Comparison of ENCODE assay signal across 8 mouse cellular contexts in the genomic region with DNA sequence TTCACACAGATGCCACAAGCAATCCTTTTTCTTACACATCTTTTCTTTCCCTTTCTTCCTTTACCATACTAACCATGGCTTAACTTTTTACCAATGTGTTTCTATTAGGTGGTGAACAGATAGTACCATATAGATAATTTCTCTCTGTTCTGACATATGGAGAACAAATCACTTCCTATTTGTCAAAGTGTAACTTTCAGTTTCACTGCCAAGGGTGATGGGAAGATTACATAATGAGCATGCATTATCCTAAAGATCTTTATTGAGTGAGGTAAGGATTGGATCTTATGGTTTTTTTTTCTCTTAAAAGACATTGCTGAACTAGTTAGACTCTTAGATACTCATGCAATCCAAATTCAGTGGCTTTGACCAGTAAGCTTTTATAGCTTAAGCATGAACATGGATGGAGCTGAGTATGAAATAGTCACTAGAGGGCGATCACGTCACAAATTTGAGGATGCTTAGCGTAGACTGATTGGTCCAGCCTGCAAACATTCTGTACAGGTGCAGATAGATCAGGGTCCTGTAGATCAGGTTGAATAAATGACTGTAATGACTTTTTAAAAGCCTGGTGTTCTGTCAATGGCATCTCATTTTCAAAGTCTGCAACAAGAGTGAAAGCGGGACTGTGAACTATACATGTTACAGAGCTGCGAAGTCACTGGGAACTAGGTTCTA.
DNase-seq lines count a peak whose midpoint lies in the region; ATAC-seq lines count a peak whose summit lies in the region.

No protein-coding gene starts in this region.

- no peaks in the 10 kb centered on the region for H3K9me3 ChIP-seq in kidney, embryonic 15.5 days (replicated peaks)
- no peaks in the 10 kb centered on the region for H3K9me3 ChIP-seq in lung, embryonic 16.5 days (ENCODE audit: control insufficient read depth, low read length)

- ATAC-seq in kidney, embryonic 15.5 days (replicated peaks; ENCODE audit: low FRiP score) = peak; percentile 83
- peak; percentile 76 for ATAC-seq in lung, embryonic 16.5 days (ENCODE audit: low read depth)
- ATAC-seq in erythroid progenitor cell, adult 5-6 weeks (replicated peaks; ENCODE audit: low FRiP score, poor library complexity, severe bottlenecking) = no peak

- H3K9ac ChIP-seq in kidney, embryonic 15.5 days = no peak overlapping the region
- no peak overlapping the region for H3K9ac ChIP-seq in lung, embryonic 16.5 days (ENCODE audit: low read length)

- no peaks in the 10 kb centered on the region for H3K27me3 ChIP-seq in kidney, embryonic 15.5 days
- no peaks in the 10 kb centered on the region for H3K27me3 ChIP-seq in lung, embryonic 16.5 days (ENCODE audit: control insufficient read depth, insufficient read depth, low read depth, low read length)

- H3K4me3 ChIP-seq in kidney, embryonic 15.5 days (replicated peaks) = no peak overlapping the region
- H3K4me3 ChIP-seq in lung, embryonic 16.5 days (ENCODE audit: low read length) = no peak overlapping the region

- no peaks in the 10 kb centered on the region for H3K36me3 ChIP-seq in kidney, embryonic 15.5 days
- no peaks in the 10 kb centered on the region for H3K36me3 ChIP-seq in lung, embryonic 16.5 days (ENCODE audit: control insufficient read depth, insufficient read depth, low read length)

- WGBS in kidney, embryonic 15.5 days = 30% methylated on average over 5 of the region's 5 CpGs
- WGBS in lung, embryonic 16.5 days = 34% methylated on average over 5 of the region's 5 CpGs

- no peak overlapping the region for H3K27ac ChIP-seq in kidney, embryonic 15.5 days
- no peak overlapping the region for H3K27ac ChIP-seq in lung, embryonic 16.5 days (ENCODE audit: low read length)

- peak; percentile 59 for DNase-seq in CD4-positive helper T cell, adult 2 months (ENCODE audit: low read depth, low spot score)
- peak; percentile 64 for DNase-seq in MN1 (ENCODE audit: low spot score)
- DNase-seq in cerebellum, postnatal 14 days = peak; percentile 66 to 71
- DNase-seq in heart, adult 8-10 months (ENCODE audit: low spot score) = peak; percentile 42
- peak; percentile 57 to 63 for DNase-seq in right cerebral cortex, postnatal 10 days (ENCODE audit: low spot score in 2 of 2)

- no peak overlapping the region for H3K4me2 ChIP-seq in kidney, embryonic 15.5 days
- no peak overlapping the region for H3K4me2 ChIP-seq in lung, embryonic 16.5 days (ENCODE audit: low read depth, low read length)

- no peaks in the 10 kb centered on the region for H3K4me1 ChIP-seq in kidney, embryonic 15.5 days
- H3K4me1 ChIP-seq in lung, embryonic 16.5 days (replicated peaks; ENCODE audit: control insufficient read depth, insufficient read depth, low read length) = no peaks in the 10 kb centered on the region
